Mouse (Mus musculus) limb, embryonic 13.5 days (tissue): ENCODE measurements around the gene Stard5. TPM values are rescaled to one million over a fixed set of nuclear protein-coding genes. Genes with fewer than 3 reads are reported as not detected.

Source experiments
- ATAC-seq: fragments of 200-750 bp; cut with Nextera tagmentation; 2 replicates; pipeline ENCODE4 v1.8.0; 2017; ENCODE audit warnings: low read depth, moderate number of reproducible peaks, moderate TSS enrichment; ENCODE audit not compliant: low FRiP score
- H3K27ac ChIP-seq: fragments of 300-500 bp; sonication (generic); 2 replicates; pipeline ENCODE4 v1.5.1; 2015; ENCODE audit warnings: inconsistent platforms, mild to moderate bottlenecking, moderate library complexity
- H3K27me3 ChIP-seq: fragments of 300-500 bp; sonication (generic); 2 replicates; pipeline ENCODE4 v1.6.1; 2015; ENCODE audit warnings: mild to moderate bottlenecking, inconsistent platforms
- H3K36me3 ChIP-seq: fragments of 300-500 bp; sonication (generic); 2 replicates; pipeline ENCODE4 v1.6.1; 2015; ENCODE audit warnings: inconsistent platforms, mild to moderate bottlenecking, moderate library complexity
- H3K4me1 ChIP-seq: fragments of 300-500 bp; sonication (generic); 2 replicates; pipeline ENCODE4 v1.6.1; 2015; ENCODE audit warnings: inconsistent platforms
- H3K4me2 ChIP-seq: fragments of 300-500 bp; sonication (generic); replicated peaks from 2 replicates; pipeline ENCODE4 v1.6.1; 2015; ENCODE audit warnings: inconsistent platforms, mild to moderate bottlenecking, moderate library complexity
- H3K4me3 ChIP-seq: fragments of 300-500 bp; sonication (generic); 2 replicates; pipeline ENCODE4 v1.5.1; 2015; ENCODE audit warnings: moderate library complexity, mild to moderate bottlenecking, inconsistent platforms
- H3K9ac ChIP-seq: fragments of 300-500 bp; sonication (generic); 2 replicates; pipeline ENCODE4 v1.6.1; 2015; ENCODE audit warnings: mild to moderate bottlenecking, inconsistent platforms
- H3K9me3 ChIP-seq: fragments of 300-500 bp; sonication (generic); 2 replicates; pipeline ENCODE4 v1.6.1; 2016; ENCODE audit warnings: inconsistent platforms
- whole genome bisulfite sequencing: fragments of 180-500 bp; shearing (Covaris S2); methylation state at CpG from one replicate; pipeline ENCODE4 v1.1.7; 2015; 5-methylcytosine and 5-hydroxymethylcytosine counted together
- polyA plus RNA-seq: library from polyadenylated mRNA; unstranded; fragments of >200 nt; fragmentation: Nextera tagmentation; extraction: Ambion mirVana; gene quantifications from 2 replicates; pipeline ENCODE4 v1.2.1, GENCODE M21; 2015

Gene Stard5
- polyA plus RNA-seq, 1 experiment from 2014 or later, result 21.7 TPM

- Histone ChIP-seq H3K27me3 (no peaks in the 10 kb centered on the region), H3K4me2 (no peak overlapping the region), H3K9me3 (no peaks in the 10 kb centered on the region; the same call in 1 of the 2 replicates), H3K9ac (no peak overlapping the region), H3K36me3 (peaks cover 4% of the 10 kb centered on the region; the same call in 1 of the 2 replicates), H3K4me1 (no peaks in the 10 kb centered on the region), H3K4me3 (no peak overlapping the region), H3K27ac (no peak overlapping the region)
- WGBS, result 35% methylated on average over 5 of the region's 5 CpGs
- no peak for ATAC-seq
Observed at GRCm38 (mm10) chr7:83675545-83676254, 43.9 kb downstream of the Stard5 start.

- no peaks in the 10 kb centered on the region for H3K4me1 ChIP-seq
- H3K4me2 ChIP-seq, result no peak overlapping the region
- peaks cover 4% of the 10 kb centered on the region; the same call in 1 of the 2 replicates for H3K36me3 ChIP-seq
- H3K4me3 ChIP-seq, result no peak overlapping the region
- H3K9me3 ChIP-seq, result no peaks in the 10 kb centered on the region; the same call in 1 of the 2 replicates
- no peaks in the 10 kb centered on the region for H3K27me3 ChIP-seq
- H3K9ac ChIP-seq, result no peak overlapping the region
- H3K27ac ChIP-seq, result no peak overlapping the region
- 82% methylated on average over 3 of the region's 3 CpGs for WGBS
- ATAC-seq, result no peak
Observed at GRCm38 (mm10) chr7:83677296-83677695, 45.5 kb downstream of the Stard5 start.

- Histone ChIP-seq H3K4me3 (no peak overlapping the region), H3K4me1 (peaks cover 11% of the 10 kb centered on the region), H3K36me3 (peaks cover 4% of the 10 kb centered on the region; the same call in 1 of the 2 replicates), H3K9me3 (no peaks in the 10 kb centered on the region; the same call in 1 of the 2 replicates), H3K9ac (no peak overlapping the region), H3K4me2 (no peak overlapping the region), H3K27ac (no peak overlapping the region), H3K27me3 (no peaks in the 10 kb centered on the region)
- 91% methylated on average over 4 of the region's 4 CpGs for WGBS
- ATAC-seq, result no peak
Observed at GRCm38 (mm10) chr7:83678506-83678905, 46.7 kb downstream of the Stard5 start.

- Histone ChIP-seq H3K27me3 (no peaks in the 10 kb centered on the region), H3K9me3 (no peaks in the 10 kb centered on the region), H3K36me3 (no peaks in the 10 kb centered on the region), H3K4me2 (no peak overlapping the region), H3K4me3 (no peak overlapping the region), H3K9ac (no peak overlapping the region), H3K4me1 (peaks cover 30% of the 10 kb centered on the region), H3K27ac (no peak overlapping the region)
- WGBS, result 36% methylated on average over 6 of the region's 6 CpGs
- ATAC-seq, result no peak
Observed at GRCm38 (mm10) chr7:83682640-83683274, 51.0 kb downstream of the Stard5 start.

- no peak overlapping the region for H3K4me2 ChIP-seq
- H3K27me3 ChIP-seq, result no peaks in the 10 kb centered on the region
- 27% methylated on average over 6 of the region's 6 CpGs for WGBS
- no peaks in the 10 kb centered on the region for H3K9me3 ChIP-seq
- H3K9ac ChIP-seq, result no peak overlapping the region
- H3K4me1 ChIP-seq, result 0 out of 2 replicates have a peak, but pooled peaks cover 9% of the 10 kb centered on the region
- no peak for ATAC-seq
- no peak overlapping the region for H3K4me3 ChIP-seq
- no peaks in the 10 kb centered on the region for H3K36me3 ChIP-seq
- H3K27ac ChIP-seq, result no peak overlapping the region
Observed at GRCm38 (mm10) chr7:83695449-83696212, 63.9 kb downstream of the Stard5 start.

GRCm38 (mm10) chr7:83699066-83699745, 67.4 kb downstream of the Stard5 start:
- Histone ChIP-seq H3K4me1 (peaks cover 21% of the 10 kb centered on the region), H3K4me3 (no peak overlapping the region), H3K9ac (no peak overlapping the region), H3K9me3 (no peaks in the 10 kb centered on the region), H3K27me3 (no peaks in the 10 kb centered on the region), H3K27ac (no peak overlapping the region), H3K4me2 (no peak overlapping the region), H3K36me3 (no peaks in the 10 kb centered on the region)
- 78% methylated on average over 6 of the region's 6 CpGs for WGBS
- ATAC-seq, result no peak

Other genes starting within 250 kb of the Stard5 start
- gene Tmc3, start 47.0 kb upstream of the Stard5 start, polyA plus RNA-seq, result 1.5 TPM in 2 replicates
- gene Il16, start 113.8 kb downstream of the Stard5 start, polyA plus RNA-seq, result 3.7 and 4.6 TPM in 2 replicates
- 0.52 and 0.57 TPM in 2 replicates for gene Cfap161, start 162.9 kb downstream of the Stard5 start, polyA plus RNA-seq